Mouse (Mus musculus) ES-Bruce4 (cell line): ENCODE results near the gene Duox2.

Experiments
- CTCF ChIP-seq: IDR thresholded peaks from one replicate; pipeline ENCODE4 v1.8.1; 2011; ENCODE audit warnings: low read depth, low read length
- POLR2A ChIP-seq: IDR thresholded peaks from one replicate; pipeline ENCODE4 v1.8.1; 2011; ENCODE audit warnings: low read length; ENCODE audit not compliant: insufficient read depth

- no peak for TF ChIP-seq POLR2A
- no peak for TF ChIP-seq CTCF
Measured at GRCm38 (mm10) chr2:122334170-122334569, 35.9 kb upstream of the Duox2 start.
